Mouse (Mus musculus): ENCODE measurements around the gene AY358078. TPM values are rescaled to one million over a fixed set of nuclear protein-coding genes. Genes with fewer than 3 reads are reported as not detected.
"Not testable (repeated sequence)": the region's sequence is repeated elsewhere in the genome, so short reads cannot be mapped to it uniquely, and the experiment has no call there.

The AY358078 gene
- not detected for total RNA-seq (2021)

- DNase-seq (ENCODE audit: extremely low spot score in 1 of 2, low spot score in 1 of 2): no peak
These were observed at the start of gene AY358078 for GRCm38 (mm10) chr14:51799746-51800145. AY358078 (plus strand) TSS chr14:51800046.

GRCm38 (mm10) chr14:51755944-51756343, 43.9 kb upstream of the AY358078 start:
- no peak for DNase-seq (ENCODE audit: extremely low spot score in 1 of 2, low spot score in 1 of 2)

GRCm38 (mm10) chr14:51771378-51771777, 28.5 kb upstream of the AY358078 start:
- peak in 1 of 2 experiments; percentile 8 for DNase-seq (ENCODE audit: extremely low spot score in 1 of 2, low spot score in 1 of 2)

- DNase-seq (ENCODE audit: extremely low spot score in 1 of 2, low spot score in 1 of 2): no peak
These were observed 26.4 kb upstream of the AY358078 start, which contains the start of gene Ang4 for GRCm38 (mm10) chr14:51773490-51773889. Ang4 (minus strand) TSS chr14:51773590.

GRCm38 (mm10) chr14:51777791-51778190, 22.1 kb upstream of the AY358078 start:
- DNase-seq (ENCODE audit: extremely low spot score in 1 of 2, low spot score in 1 of 2): no peak

- DNase-seq (ENCODE audit: extremely low spot score in 1 of 2, low spot score in 1 of 2): no peak
These were observed 20.9 kb upstream of the AY358078 start for GRCm38 (mm10) chr14:51778865-51779481.

- no peak for DNase-seq (ENCODE audit: extremely low spot score in 1 of 2, low spot score in 1 of 2)
These were observed 13.5 kb upstream of the AY358078 start for GRCm38 (mm10) chr14:51786335-51786734.

- no peak for DNase-seq (ENCODE audit: extremely low spot score in 1 of 2, low spot score in 1 of 2)
These were observed 12.8 kb upstream of the AY358078 start for GRCm38 (mm10) chr14:51787061-51787460.

- DNase-seq (ENCODE audit: extremely low spot score in 1 of 2, low spot score in 1 of 2): no peak
These were observed 10.7 kb upstream of the AY358078 start for GRCm38 (mm10) chr14:51789196-51789595.

- DNase-seq (ENCODE audit: extremely low spot score in 1 of 2, low spot score in 1 of 2): no peak
These were observed 5.7 kb upstream of the AY358078 start for GRCm38 (mm10) chr14:51794106-51794505.

GRCm38 (mm10) chr14:51826625-51827024, 26.8 kb downstream of the AY358078 start:
- no peak for DNase-seq (ENCODE audit: extremely low spot score in 1 of 2, low spot score in 1 of 2)

- peak in 1 of 2 experiments; percentile 30 for DNase-seq (ENCODE audit: extremely low spot score in 1 of 2, low spot score in 1 of 2)
These were observed 28.0 kb downstream of the AY358078 start for GRCm38 (mm10) chr14:51827842-51828241.

- no peak for DNase-seq (ENCODE audit: extremely low spot score in 1 of 2, low spot score in 1 of 2)
These were observed 29.3 kb downstream of the AY358078 start for GRCm38 (mm10) chr14:51829188-51829587.

GRCm38 (mm10) chr14:51838480-51838879, 38.6 kb downstream of the AY358078 start:
- DNase-seq (ENCODE audit: extremely low spot score in 1 of 2, low spot score in 1 of 2): not testable (repeated sequence)

- DNase-seq (ENCODE audit: extremely low spot score in 1 of 2, low spot score in 1 of 2): no peak
These were observed 42.4 kb downstream of the AY358078 start for GRCm38 (mm10) chr14:51842250-51842649.

- DNase-seq (ENCODE audit: extremely low spot score in 1 of 2, low spot score in 1 of 2): no peak
These were observed 42.9 kb downstream of the AY358078 start for GRCm38 (mm10) chr14:51842781-51843180.

GRCm38 (mm10) chr14:51843882-51844281, 44.0 kb downstream of the AY358078 start:
- no peak for DNase-seq (ENCODE audit: extremely low spot score in 1 of 2, low spot score in 1 of 2)

- DNase-seq (ENCODE audit: extremely low spot score in 1 of 2, low spot score in 1 of 2): no peak
These were observed 46.7 kb downstream of the AY358078 start for GRCm38 (mm10) chr14:51846566-51846965.

- not testable (repeated sequence) for DNase-seq (ENCODE audit: extremely low spot score in 1 of 2, low spot score in 1 of 2)
These were observed 51.2 kb downstream of the AY358078 start for GRCm38 (mm10) chr14:51851006-51851405.

- no peak for DNase-seq (ENCODE audit: extremely low spot score in 1 of 2, low spot score in 1 of 2)
These were observed 53.6 kb downstream of the AY358078 start, which contains the start of gene Ear6 for GRCm38 (mm10) chr14:51853399-51853798. Ear6 (plus strand) TSS chr14:51853699.

GRCm38 (mm10) chr14:51855280-51855679, 55.4 kb downstream of the AY358078 start:
- not testable (repeated sequence) for DNase-seq (ENCODE audit: extremely low spot score in 1 of 2, low spot score in 1 of 2)

- DNase-seq (ENCODE audit: extremely low spot score in 1 of 2, low spot score in 1 of 2): not testable (repeated sequence)
These were observed 63.8 kb downstream of the AY358078 start for GRCm38 (mm10) chr14:51863603-51864002.
